Mouse (Mus musculus): ENCODE data around the gene Arhgap31. TPM values are rescaled to one million over a fixed set of nuclear protein-coding genes. Genes with fewer than 3 reads are reported as not detected.

The Arhgap31 gene
- polyA plus RNA-seq, 1 experiment from 2014 or later: 3.5 TPM

Other genes with a start within 250 kb of the Arhgap31 start
- gene Timmdc1, start 190.6 kb downstream of the Arhgap31 start, polyA plus RNA-seq (2016; fragmentation: Nextera tagmentation; extraction: Ambion mirVana): 19.7 and 19.9 TPM in 2 replicates
- gene Poglut1, start 163.0 kb downstream of the Arhgap31 start, polyA plus RNA-seq (2016; fragmentation: Nextera tagmentation; extraction: Ambion mirVana): 17.7 and 18.3 TPM in 2 replicates
- 41.3 and 48.6 TPM in 2 replicates for gene Tmem39a, start 154.6 kb downstream of the Arhgap31 start, polyA plus RNA-seq (2016; fragmentation: Nextera tagmentation; extraction: Ambion mirVana)
- 4.7 and 5.7 TPM in 2 replicates for gene B4galt4, start 29.0 kb upstream of the Arhgap31 start, polyA plus RNA-seq (2016; fragmentation: Nextera tagmentation; extraction: Ambion mirVana)
- 2.4 and 2.5 TPM in 2 replicates for gene Upk1b, start 87.1 kb upstream of the Arhgap31 start, polyA plus RNA-seq (2016; fragmentation: Nextera tagmentation; extraction: Ambion mirVana)
- not detected in 2 replicates for gene 4930435E12Rik, start 115.5 kb upstream of the Arhgap31 start, polyA plus RNA-seq (2016; fragmentation: Nextera tagmentation; extraction: Ambion mirVana)
- gene Igsf11, start 179.4 kb upstream of the Arhgap31 start, polyA plus RNA-seq (2016; fragmentation: Nextera tagmentation; extraction: Ambion mirVana): 0.11 and 0.18 TPM in 2 replicates

Data from liver, embryonic 12.5 days (tissue).